Mouse (Mus musculus) embryonic facial prominence, embryonic 12.5 days (tissue): ENCODE results near the gene Lpcat4. TPM values are rescaled to one million over a fixed set of nuclear protein-coding genes. Genes with fewer than 3 reads are reported as not detected.

Source experiments
- ATAC-seq: fragments of 200-750 bp; cut with Nextera tagmentation; 2 replicates; pipeline ENCODE4 v1.8.0; 2017; ENCODE audit not compliant: insufficient number of reproducible peaks, insufficient read depth, low FRiP score, low TSS enrichment
- H3K27ac ChIP-seq: fragments of 300-500 bp; sonication (generic); 2 replicates; pipeline ENCODE4 v1.5.1; 2016; ENCODE audit warnings: mild to moderate bottlenecking
- H3K27me3 ChIP-seq: fragments of 300-500 bp; sonication (generic); 2 replicates; pipeline ENCODE4 v1.6.1; 2016; ENCODE audit warnings: mild to moderate bottlenecking, moderate library complexity
- H3K36me3 ChIP-seq: fragments of 300-500 bp; sonication (generic); 2 replicates; pipeline ENCODE4 v1.6.1; 2016; ENCODE audit warnings: mild to moderate bottlenecking
- H3K4me1 ChIP-seq: fragments of 300-500 bp; sonication (generic); 2 replicates; pipeline ENCODE4 v1.6.1; 2016
- H3K4me2 ChIP-seq: fragments of 300-500 bp; sonication (generic); replicated peaks from 2 replicates; pipeline ENCODE4 v1.6.1; 2016; ENCODE audit warnings: mild to moderate bottlenecking, moderate library complexity
- H3K4me3 ChIP-seq: fragments of 300-500 bp; sonication (generic); 2 replicates; pipeline ENCODE4 v1.5.1; 2016; ENCODE audit warnings: mild to moderate bottlenecking
- H3K9ac ChIP-seq: fragments of 300-500 bp; sonication (generic); 2 replicates; pipeline ENCODE4 v1.6.1; 2016; ENCODE audit warnings: mild to moderate bottlenecking, moderate library complexity
- H3K9me3 ChIP-seq: fragments of 300-500 bp; sonication (generic); 2 replicates; pipeline ENCODE4 v1.6.1; 2016; ENCODE audit warnings: mild to moderate bottlenecking, moderate library complexity
- WGBS: fragments of 180-500 bp; shearing (Covaris S2); methylation state at CpG from one replicate; pipeline ENCODE4 v1.1.7; 2016; 5-methylcytosine and 5-hydroxymethylcytosine counted together
- polyA plus RNA-seq: library from polyadenylated mRNA; unstranded; fragments of >200 nt; fragmentation: Nextera tagmentation; extraction: Ambion mirVana; gene quantifications from 2 replicates; pipeline ENCODE4 v1.2.1, GENCODE M21; 2016

Lpcat4 gene
- polyA plus RNA-seq, 1 experiment from 2014 or later: 17.7 TPM

GRCm38 (mm10) chr2:112238006-112238405, 1.3 kb upstream of the Lpcat4 start:
- H3K9me3 ChIP-seq: no peaks in the 10 kb centered on the region
- no peak for ATAC-seq
- H3K9ac ChIP-seq: no peak overlapping the region
- H3K27ac ChIP-seq: no peak overlapping the region
- H3K36me3 ChIP-seq: no peaks in the 10 kb centered on the region
- no peak overlapping the region for H3K4me2 ChIP-seq
- H3K4me1 ChIP-seq: peaks cover 7% of the 10 kb centered on the region
- H3K27me3 ChIP-seq: no peaks in the 10 kb centered on the region
- WGBS: 10% methylated on average over 4 of the region's 4 CpGs
- H3K4me3 ChIP-seq: no peak overlapping the region

DNA sequence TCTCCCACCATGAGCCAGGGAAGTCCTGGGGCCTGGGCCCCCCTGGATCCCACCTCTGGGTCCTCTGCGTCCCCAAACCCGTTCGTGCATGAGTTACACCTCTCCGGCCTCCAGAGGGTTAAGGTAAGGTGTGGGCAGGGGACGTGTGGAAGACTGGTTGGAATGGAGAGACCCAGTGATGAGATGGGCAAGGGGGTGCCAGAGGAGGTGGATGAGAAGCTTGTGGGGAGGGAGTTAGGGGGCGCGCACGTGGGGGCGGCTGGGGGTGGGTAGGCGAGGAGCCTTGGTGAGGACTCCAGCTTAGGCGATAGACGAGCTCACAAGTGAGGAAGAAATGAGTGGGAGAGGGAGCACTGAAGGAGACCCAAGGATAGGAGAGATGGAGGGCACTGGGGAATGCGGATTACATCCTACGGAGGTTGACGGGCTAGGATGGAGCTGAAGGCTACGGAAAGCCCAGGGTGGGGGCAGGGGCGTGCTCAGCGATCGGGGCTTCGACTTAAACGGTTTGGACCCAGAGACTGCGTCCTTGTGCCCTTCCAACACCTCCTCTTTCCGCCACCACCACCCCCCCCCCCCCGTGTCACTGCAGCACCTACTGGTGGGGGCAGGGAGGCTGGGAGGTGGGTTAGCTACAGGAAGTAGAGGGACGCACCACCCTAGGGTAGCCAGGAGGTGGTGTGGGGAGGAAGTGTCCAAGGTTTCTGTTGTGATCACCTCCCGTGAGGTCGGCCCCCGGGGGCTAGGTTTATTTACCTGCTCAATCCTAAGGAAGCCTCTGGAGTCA, 860 bp downstream of the Lpcat4 start:
- ATAC-seq: peak; percentile 48
- Histone ChIP-seq H3K9me3 (no peaks in the 10 kb centered on the region), H3K4me2 (peak overlapping the region; percentile 86), H3K27me3 (no peaks in the 10 kb centered on the region), H3K36me3 (peaks cover 5% of the 10 kb centered on the region), H3K4me3 (peak overlapping the region; percentile 76), H3K4me1 (peaks cover 7% of the 10 kb centered on the region), H3K27ac (peak overlapping the region; percentile 96), H3K9ac (peak overlapping the region; percentile 77)
- WGBS: under 1% methylated on average over 27 of the region's 28 CpGs

GRCm38 (mm10) chr2:112241787-112242186, 2.5 kb downstream of the Lpcat4 start:
- Histone ChIP-seq H3K4me1 (peaks cover 7% of the 10 kb centered on the region), H3K36me3 (peaks cover 5% of the 10 kb centered on the region), H3K27ac (no peak overlapping the region), H3K4me2 (no peak overlapping the region), H3K27me3 (no peaks in the 10 kb centered on the region), H3K4me3 (no peak overlapping the region), H3K9ac (no peak overlapping the region), H3K9me3 (no peaks in the 10 kb centered on the region)
- WGBS: 71% methylated on average over 14 of the region's 14 CpGs
- no peak for ATAC-seq

DNA sequence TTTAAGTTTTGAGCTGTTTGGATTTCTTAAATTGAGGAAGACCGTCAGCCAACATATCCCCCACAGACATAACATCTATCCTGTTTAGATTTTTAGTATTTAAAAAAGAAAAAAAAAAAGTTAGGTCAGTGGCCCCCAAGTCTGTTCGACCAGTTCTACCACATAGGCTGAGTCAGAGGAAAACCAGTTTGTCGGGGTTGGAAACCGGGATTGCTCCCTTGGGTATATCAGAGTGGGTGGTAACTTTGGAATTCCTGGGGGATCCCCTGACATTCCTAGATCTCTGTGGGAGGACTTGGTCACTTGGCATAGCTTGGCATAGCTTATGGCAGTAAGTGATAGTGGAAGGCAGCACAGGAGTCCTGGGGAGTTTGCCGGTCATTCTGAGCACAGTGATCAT, 6.0 kb downstream of the Lpcat4 start:
- H3K9ac ChIP-seq: no peak overlapping the region
- H3K4me2 ChIP-seq: no peak overlapping the region
- 71% methylated on average over 5 of the region's 5 CpGs for WGBS
- H3K4me1 ChIP-seq: peaks cover 7% of the 10 kb centered on the region; the same call in 1 of the 2 replicates
- no peak for ATAC-seq
- no peaks in the 10 kb centered on the region for H3K27me3 ChIP-seq
- H3K4me3 ChIP-seq: no peak overlapping the region
- no peak overlapping the region for H3K27ac ChIP-seq
- H3K36me3 ChIP-seq: peaks cover 5% of the 10 kb centered on the region
- no peaks in the 10 kb centered on the region for H3K9me3 ChIP-seq

DNA sequence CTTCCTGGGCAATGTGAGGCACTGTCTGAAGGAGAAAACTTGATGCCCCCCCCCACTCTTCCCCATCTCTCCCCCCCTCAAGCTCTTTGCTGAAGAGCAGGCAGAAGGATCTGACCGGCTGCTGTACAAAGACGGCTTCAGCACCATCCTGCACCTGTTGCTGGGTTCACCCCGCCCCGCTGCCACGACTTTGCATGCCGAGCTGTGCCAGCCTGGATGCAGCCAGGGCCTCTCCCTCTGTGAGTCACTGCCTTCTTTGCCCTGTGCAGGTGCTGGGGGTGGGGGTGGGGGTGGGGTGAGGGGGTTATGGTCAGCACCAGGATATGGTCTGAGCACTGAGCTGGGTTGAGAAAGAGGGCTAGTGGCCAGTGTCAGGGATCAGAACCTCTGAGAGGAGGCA, 6.9 kb downstream of the Lpcat4 start:
- H3K9ac ChIP-seq: no peak overlapping the region
- H3K4me1 ChIP-seq: no peaks in the 10 kb centered on the region
- H3K4me3 ChIP-seq: no peak overlapping the region
- H3K27ac ChIP-seq: no peak overlapping the region
- peaks cover 5% of the 10 kb centered on the region for H3K36me3 ChIP-seq
- WGBS: 87% methylated on average over 6 of the region's 6 CpGs
- H3K9me3 ChIP-seq: no peaks in the 10 kb centered on the region
- no peaks in the 10 kb centered on the region for H3K27me3 ChIP-seq
- ATAC-seq: no peak
- H3K4me2 ChIP-seq: no peak overlapping the region

- Histone ChIP-seq H3K9me3 (no peaks in the 10 kb centered on the region), H3K27ac (no peak overlapping the region), H3K4me3 (no peak overlapping the region), H3K27me3 (no peaks in the 10 kb centered on the region), H3K36me3 (peaks cover 5% of the 10 kb centered on the region), H3K4me1 (no peaks in the 10 kb centered on the region), H3K9ac (no peak overlapping the region), H3K4me2 (no peak overlapping the region)
- ATAC-seq: no peak
- 87% methylated on average over 10 of the region's 10 CpGs for WGBS
These were observed 8.1 kb downstream of the Lpcat4 start for GRCm38 (mm10) chr2:112247323-112247722.

DNA sequence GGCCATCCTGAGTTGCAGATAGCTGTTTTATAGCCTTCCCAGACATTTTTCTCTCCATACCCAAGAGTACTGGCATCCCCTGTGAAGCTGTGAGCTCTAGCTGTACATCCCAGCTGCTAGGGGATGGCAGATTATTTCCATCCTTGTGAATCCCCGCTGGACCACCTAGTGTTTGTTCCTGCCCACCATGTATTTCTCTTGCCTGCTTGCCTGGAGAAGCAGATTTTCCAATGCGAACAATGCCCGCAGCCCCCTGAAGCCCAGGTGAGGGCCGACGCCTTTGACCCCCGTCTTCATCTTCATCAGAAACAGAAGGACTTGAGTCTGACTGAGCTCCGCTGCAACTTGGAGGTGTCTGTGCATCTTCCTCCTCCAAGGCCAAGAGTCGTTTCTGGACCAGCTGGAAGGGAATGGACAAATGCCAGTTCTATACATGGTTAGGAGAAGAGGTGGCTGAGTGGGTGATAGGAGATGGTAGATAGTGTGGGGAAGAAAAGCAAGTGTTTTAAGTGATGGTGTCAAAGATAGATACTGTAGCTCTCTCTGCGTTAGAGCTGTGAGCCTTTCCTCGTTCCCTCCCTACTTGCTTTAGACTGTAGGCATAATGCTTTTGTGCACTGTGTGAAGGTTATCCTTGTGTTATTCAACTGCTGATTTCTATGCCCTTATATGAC, 10.6 kb downstream of the Lpcat4 start:
- H3K4me3 ChIP-seq: no peak overlapping the region
- H3K27ac ChIP-seq: no peak overlapping the region
- no peak overlapping the region for H3K4me2 ChIP-seq
- H3K4me1 ChIP-seq: no peaks in the 10 kb centered on the region
- H3K9me3 ChIP-seq: no peaks in the 10 kb centered on the region
- H3K36me3 ChIP-seq: no peaks in the 10 kb centered on the region
- no peaks in the 10 kb centered on the region for H3K27me3 ChIP-seq
- H3K9ac ChIP-seq: no peak overlapping the region
- ATAC-seq: no peak
- 85% methylated on average over 10 of the region's 10 CpGs for WGBS

GRCm38 (mm10) chr2:112254675-112255515, 15.6 kb downstream of the Lpcat4 start:
- no peak overlapping the region for H3K4me3 ChIP-seq
- H3K9me3 ChIP-seq: no peaks in the 10 kb centered on the region
- no peak for ATAC-seq
- 68% methylated on average over 7 of the region's 7 CpGs for WGBS
- no peaks in the 10 kb centered on the region for H3K4me1 ChIP-seq
- no peaks in the 10 kb centered on the region for H3K27me3 ChIP-seq
- no peaks in the 10 kb centered on the region for H3K36me3 ChIP-seq
- H3K4me2 ChIP-seq: no peak overlapping the region
- no peak overlapping the region for H3K9ac ChIP-seq
- no peak overlapping the region for H3K27ac ChIP-seq

- Histone ChIP-seq H3K4me1 (peaks cover 10% of the 10 kb centered on the region), H3K36me3 (no peaks in the 10 kb centered on the region), H3K27ac (no peak within 1 kb of the TSS), H3K4me3 (no peak within 1 kb of the TSS), H3K9me3 (no peaks in the 10 kb centered on the region), H3K4me2 (no peak within 1 kb of the TSS), H3K27me3 (no peaks in the 10 kb centered on the region), H3K9ac (no peak within 1 kb of the TSS)
- no peak for ATAC-seq
- 66% methylated on average over 10 of the region's 10 CpGs for WGBS
These were observed 20.1 kb downstream of the Lpcat4 start, which contains the start of gene Nutm1 for GRCm38 (mm10) chr2:112259241-112259962. TSS of gene Nutm1 (minus strand) at chr2:112259291.

DNA sequence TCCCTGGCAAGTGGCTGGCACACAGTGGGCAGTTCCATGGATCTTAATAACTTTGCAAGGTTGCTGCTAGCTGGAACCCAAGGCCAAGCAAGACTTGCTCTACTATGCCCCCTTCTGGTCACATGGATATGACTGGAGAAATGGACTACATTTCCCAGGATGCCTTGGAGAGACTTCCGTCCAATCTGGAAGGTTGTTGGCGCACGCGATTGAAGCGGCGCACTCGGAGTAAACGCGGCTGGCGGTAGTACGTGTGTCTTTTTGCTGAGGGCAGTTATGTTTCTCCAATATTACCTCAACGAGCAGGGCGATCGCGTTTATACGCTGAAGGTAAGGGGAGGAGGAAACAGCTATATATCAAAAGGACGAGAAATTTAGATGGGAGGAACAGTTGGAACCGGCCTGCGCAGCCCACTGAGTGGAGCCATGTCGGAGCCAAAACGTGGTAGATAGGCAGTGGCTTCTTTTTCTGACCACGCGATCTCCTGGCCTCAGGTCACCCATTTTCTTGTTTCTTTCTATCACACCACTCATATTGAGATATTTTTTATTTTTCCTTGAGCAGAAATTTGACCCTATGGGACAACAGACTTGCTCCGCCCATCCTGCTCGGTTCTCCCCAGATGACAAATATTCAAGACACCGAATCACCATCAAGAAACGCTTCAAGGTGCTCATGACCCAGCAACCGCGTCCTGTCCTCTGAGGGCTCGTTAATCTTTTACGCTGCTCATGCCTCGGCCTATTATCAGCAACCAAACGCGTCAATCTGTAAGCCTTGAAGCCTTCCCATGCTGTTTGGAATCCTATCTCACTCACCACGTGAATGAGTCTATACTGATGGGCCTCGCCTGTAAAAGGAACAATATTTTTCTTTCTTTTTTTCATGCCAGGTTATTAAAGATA, 22.7 kb downstream of the Lpcat4 start, which contains the start of gene Nop10:
Nop10 (plus strand) TSS at position 179 of the 906 bp plus-strand sequence.
- Histone ChIP-seq H3K9ac (peak within 1 kb of the TSS; percentile 59), H3K4me3 (peak within 1 kb of the TSS; percentile 60), H3K27ac (no peak within 1 kb of the TSS), H3K27me3 (no peaks in the 10 kb centered on the region), H3K4me1 (peaks cover 18% of the 10 kb centered on the region), H3K36me3 (no peaks in the 10 kb centered on the region), H3K4me2 (peak within 1 kb of the TSS; percentile 64), H3K9me3 (no peaks in the 10 kb centered on the region)
- peak; percentile 44; the same call in 1 of the 2 replicates for ATAC-seq
- under 1% methylated on average over 36 of the region's 36 CpGs for WGBS
